Mouse (Mus musculus): ENCODE data around the gene Hoxa9. TPM values are rescaled to one million over a fixed set of nuclear protein-coding genes. Genes with fewer than 3 reads are reported as not detected.

The Hoxa9 gene
- polyA plus RNA-seq, 1 experiment from 2014 or later, result 0.11 TPM

- Histone ChIP-seq H3K4me3 (ENCODE audit: control insufficient read depth in 1 of 2, insufficient read depth in 1 of 2, low read depth in 1 of 2, low read length in 2 of 2) (peak overlapping the region; percentile 10 to 15; a peak in 2 of 4 replicates), H3K27me3 (ENCODE audit: control insufficient read depth, insufficient read depth, low read length) (peaks cover 99% of the 10 kb centered on the region), H3K4me1 (ENCODE audit: control insufficient read depth in 2 of 2, insufficient read depth in 2 of 2, low read length in 2 of 2) (peaks cover under 1 to 3% of the 10 kb centered on the region in 2 experiments; a peak in 2 of 4 replicates), H3K36me3 (ENCODE audit: control insufficient read depth, insufficient read depth, low read length) (no peaks in the 10 kb centered on the region), H3K9ac (ENCODE audit: low read length) (no peak overlapping the region), H3K9me3 (ENCODE audit: control insufficient read depth, low read length) (no peaks in the 10 kb centered on the region), H3K4me2 (ENCODE audit: low read length) (peak overlapping the region; percentile 47), H3K27ac (replicated peaks in 1 of 2; ENCODE audit: control insufficient read depth in 1 of 2, insufficient read depth in 1 of 2, low read depth in 2 of 2, low read length in 2 of 2) (no peak overlapping the region)
- no peak for ATAC-seq (ENCODE audit: insufficient number of reproducible peaks, insufficient read depth, low FRiP score, low read depth)
- 3% methylated on average over 30 of the region's 30 CpGs for WGBS
Measured at GRCm38 (mm10) chr6:52239625-52240388, 8.9 kb upstream of the Hoxa9 start.

GRCm38 (mm10) chr6:52238976-52239375 is 8.1 kb upstream of the Hoxa9 start:
- no peak overlapping the region for H3K4me2 ChIP-seq (ENCODE audit: low read length)

GRCm38 (mm10) chr6:52238155-52238545 is 7.3 kb upstream of the Hoxa9 start:
- no peaks in the 10 kb centered on the region for H3K9me3 ChIP-seq (ENCODE audit: control insufficient read depth, low read length)
- peaks cover 0 to 3% of the 10 kb centered on the region in 2 experiments; a peak in 2 of 4 replicates for H3K4me1 ChIP-seq (ENCODE audit: control insufficient read depth in 2 of 2, insufficient read depth in 2 of 2, low read length in 2 of 2)
- WGBS, result 5% methylated on average over 7 of the region's 7 CpGs
- H3K4me3 ChIP-seq (ENCODE audit: control insufficient read depth in 1 of 2, insufficient read depth in 1 of 2, low read depth in 1 of 2, low read length in 2 of 2), result no peak overlapping the region
- H3K4me2 ChIP-seq (ENCODE audit: low read length), result no peak overlapping the region
- no peak overlapping the region for H3K27ac ChIP-seq (replicated peaks in 1 of 2; ENCODE audit: control insufficient read depth in 1 of 2, insufficient read depth in 1 of 2, low read depth in 2 of 2, low read length in 2 of 2)
- no peaks in the 10 kb centered on the region for H3K36me3 ChIP-seq (ENCODE audit: control insufficient read depth, insufficient read depth, low read length)
- peaks cover 100% of the 10 kb centered on the region for H3K27me3 ChIP-seq (ENCODE audit: control insufficient read depth, insufficient read depth, low read length)
- H3K9ac ChIP-seq (ENCODE audit: low read length), result no peak overlapping the region
- ATAC-seq (ENCODE audit: insufficient number of reproducible peaks, insufficient read depth, low FRiP score, low read depth), result no peak

More at GRCm38 (mm10) chr6:52238976-52239375, 8.1 kb upstream of the Hoxa9 start:
- peaks cover 100% of the 10 kb centered on the region for H3K27me3 ChIP-seq (ENCODE audit: control insufficient read depth, insufficient read depth, low read length)
- H3K27ac ChIP-seq (replicated peaks in 1 of 2; ENCODE audit: control insufficient read depth in 1 of 2, insufficient read depth in 1 of 2, low read depth in 2 of 2, low read length in 2 of 2), result no peak overlapping the region
- H3K9ac ChIP-seq (ENCODE audit: low read length), result no peak overlapping the region
- no peak for ATAC-seq (ENCODE audit: insufficient number of reproducible peaks, insufficient read depth, low FRiP score, low read depth)
- H3K4me3 ChIP-seq (ENCODE audit: control insufficient read depth in 1 of 2, insufficient read depth in 1 of 2, low read depth in 1 of 2, low read length in 2 of 2), result no peak overlapping the region
- WGBS, result 3% methylated on average over 7 of the region's 7 CpGs
- H3K4me1 ChIP-seq (ENCODE audit: control insufficient read depth in 2 of 2, insufficient read depth in 2 of 2, low read length in 2 of 2), result peaks cover 0 to 3% of the 10 kb centered on the region in 2 experiments; a peak in 2 of 4 replicates
- no peaks in the 10 kb centered on the region for H3K36me3 ChIP-seq (ENCODE audit: control insufficient read depth, insufficient read depth, low read length)
- H3K9me3 ChIP-seq (ENCODE audit: control insufficient read depth, low read length), result no peaks in the 10 kb centered on the region

GRCm38 (mm10) chr6:52237346-52238154 is 6.7 kb upstream of the Hoxa9 start:
- WGBS, result 12% methylated on average over 10 of the region's 10 CpGs
- no peak for ATAC-seq (ENCODE audit: insufficient number of reproducible peaks, insufficient read depth, low FRiP score, low read depth)
- Histone ChIP-seq H3K9ac (ENCODE audit: low read length) (no peak overlapping the region), H3K27ac (replicated peaks in 1 of 2; ENCODE audit: control insufficient read depth in 1 of 2, insufficient read depth in 1 of 2, low read depth in 2 of 2, low read length in 2 of 2) (no peak overlapping the region), H3K4me1 (ENCODE audit: control insufficient read depth in 2 of 2, insufficient read depth in 2 of 2, low read length in 2 of 2) (peaks cover 0 to 3% of the 10 kb centered on the region in 2 experiments; a peak in 2 of 4 replicates), H3K27me3 (ENCODE audit: control insufficient read depth, insufficient read depth, low read length) (peaks cover 100% of the 10 kb centered on the region), H3K4me3 (ENCODE audit: control insufficient read depth in 1 of 2, insufficient read depth in 1 of 2, low read depth in 1 of 2, low read length in 2 of 2) (no peak overlapping the region), H3K36me3 (ENCODE audit: control insufficient read depth, insufficient read depth, low read length) (no peaks in the 10 kb centered on the region), H3K4me2 (ENCODE audit: low read length) (no peak overlapping the region), H3K9me3 (ENCODE audit: control insufficient read depth, low read length) (no peaks in the 10 kb centered on the region)

- Histone ChIP-seq H3K9me3 (ENCODE audit: control insufficient read depth, low read length) (no peaks in the 10 kb centered on the region), H3K4me3 (ENCODE audit: control insufficient read depth in 1 of 2, insufficient read depth in 1 of 2, low read depth in 1 of 2, low read length in 2 of 2) (no peak overlapping the region), H3K9ac (ENCODE audit: low read length) (no peak overlapping the region), H3K36me3 (ENCODE audit: control insufficient read depth, insufficient read depth, low read length) (no peaks in the 10 kb centered on the region), H3K4me1 (ENCODE audit: control insufficient read depth in 2 of 2, insufficient read depth in 2 of 2, low read length in 2 of 2) (peaks cover 0 to 3% of the 10 kb centered on the region in 2 experiments; a peak in 2 of 4 replicates), H3K27me3 (ENCODE audit: control insufficient read depth, insufficient read depth, low read length) (peaks cover 100% of the 10 kb centered on the region), H3K27ac (replicated peaks in 1 of 2; ENCODE audit: control insufficient read depth in 1 of 2, insufficient read depth in 1 of 2, low read depth in 2 of 2, low read length in 2 of 2) (no peak overlapping the region), H3K4me2 (ENCODE audit: low read length) (no peak overlapping the region)
- 11% methylated on average over 3 of the region's 3 CpGs for WGBS
- no peak for ATAC-seq (ENCODE audit: insufficient number of reproducible peaks, insufficient read depth, low FRiP score, low read depth)
Measured at GRCm38 (mm10) chr6:52236806-52237205, 5.9 kb upstream of the Hoxa9 start.

GRCm38 (mm10) chr6:52235866-52236265 is 5.0 kb upstream of the Hoxa9 start:
- no peak for ATAC-seq (ENCODE audit: insufficient number of reproducible peaks, insufficient read depth, low FRiP score, low read depth)
- H3K27ac ChIP-seq (replicated peaks in 1 of 2; ENCODE audit: control insufficient read depth in 1 of 2, insufficient read depth in 1 of 2, low read depth in 2 of 2, low read length in 2 of 2), result no peak overlapping the region
- peaks cover 0 to 3% of the 10 kb centered on the region in 2 experiments; a peak in 2 of 4 replicates for H3K4me1 ChIP-seq (ENCODE audit: control insufficient read depth in 2 of 2, insufficient read depth in 2 of 2, low read length in 2 of 2)
- no peaks in the 10 kb centered on the region for H3K9me3 ChIP-seq (ENCODE audit: control insufficient read depth, low read length)
- no peak overlapping the region for H3K9ac ChIP-seq (ENCODE audit: low read length)
- no peaks in the 10 kb centered on the region for H3K36me3 ChIP-seq (ENCODE audit: control insufficient read depth, insufficient read depth, low read length)
- peaks cover 99% of the 10 kb centered on the region for H3K27me3 ChIP-seq (ENCODE audit: control insufficient read depth, insufficient read depth, low read length)
- H3K4me3 ChIP-seq (ENCODE audit: control insufficient read depth in 1 of 2, insufficient read depth in 1 of 2, low read depth in 1 of 2, low read length in 2 of 2), result no peak overlapping the region
- no peak overlapping the region for H3K4me2 ChIP-seq (ENCODE audit: low read length)
- 21% methylated on average over 6 of the region's 6 CpGs for whole genome bisulfite sequencing

- no peak for ATAC-seq (ENCODE audit: insufficient number of reproducible peaks, insufficient read depth, low FRiP score, low read depth)
- WGBS, result 28% methylated on average over 9 of the region's 9 CpGs
- Histone ChIP-seq H3K4me1 (ENCODE audit: control insufficient read depth in 2 of 2, insufficient read depth in 2 of 2, low read length in 2 of 2) (peaks cover 0 to 3% of the 10 kb centered on the region in 2 experiments; a peak in 2 of 4 replicates), H3K27ac (replicated peaks in 1 of 2; ENCODE audit: control insufficient read depth in 1 of 2, insufficient read depth in 1 of 2, low read depth in 2 of 2, low read length in 2 of 2) (no peak overlapping the region), H3K4me3 (ENCODE audit: control insufficient read depth in 1 of 2, insufficient read depth in 1 of 2, low read depth in 1 of 2, low read length in 2 of 2) (no peak overlapping the region), H3K27me3 (ENCODE audit: control insufficient read depth, insufficient read depth, low read length) (peaks cover 99% of the 10 kb centered on the region), H3K36me3 (ENCODE audit: control insufficient read depth, insufficient read depth, low read length) (no peaks in the 10 kb centered on the region), H3K9ac (ENCODE audit: low read length) (no peak overlapping the region), H3K4me2 (ENCODE audit: low read length) (no peak overlapping the region), H3K9me3 (ENCODE audit: control insufficient read depth, low read length) (no peaks in the 10 kb centered on the region)
Measured at GRCm38 (mm10) chr6:52235267-52235666, 4.4 kb upstream of the Hoxa9 start.

All from heart, embryonic 14.5 days (tissue).